Mouse (Mus musculus) adrenal gland, adult 2 months (tissue): ENCODE data around the gene Capn8. TPM values are rescaled to one million over a fixed set of nuclear protein-coding genes. Genes with fewer than 3 reads are reported as not detected.

Source experiments
- DNase-seq: peaks from one replicate; pipeline ENCODE4 v3.0.0; 2021
- polyA plus RNA-seq: library from polyadenylated mRNA; depleted of rRNA; stranded (reverse); fragments of >200 nt; gene quantifications from 2 replicates; pipeline ENCODE4 v1.2.3, GENCODE M21; 2012
- total RNA-seq, 2 experiments: library from RNA; stranded (reverse); gene quantifications; 2 replicates each; pipeline ENCODE4 v1.2.3; 2021

Gene Capn8
- total and polyA plus RNA-seq, 3 experiments: 0.17 to 0.38 TPM; not detected in 1

GRCm38 (mm10) chr1:182550761-182551160 is 14.0 kb upstream of the Capn8 start:
- no peak for DNase-seq

DNA sequence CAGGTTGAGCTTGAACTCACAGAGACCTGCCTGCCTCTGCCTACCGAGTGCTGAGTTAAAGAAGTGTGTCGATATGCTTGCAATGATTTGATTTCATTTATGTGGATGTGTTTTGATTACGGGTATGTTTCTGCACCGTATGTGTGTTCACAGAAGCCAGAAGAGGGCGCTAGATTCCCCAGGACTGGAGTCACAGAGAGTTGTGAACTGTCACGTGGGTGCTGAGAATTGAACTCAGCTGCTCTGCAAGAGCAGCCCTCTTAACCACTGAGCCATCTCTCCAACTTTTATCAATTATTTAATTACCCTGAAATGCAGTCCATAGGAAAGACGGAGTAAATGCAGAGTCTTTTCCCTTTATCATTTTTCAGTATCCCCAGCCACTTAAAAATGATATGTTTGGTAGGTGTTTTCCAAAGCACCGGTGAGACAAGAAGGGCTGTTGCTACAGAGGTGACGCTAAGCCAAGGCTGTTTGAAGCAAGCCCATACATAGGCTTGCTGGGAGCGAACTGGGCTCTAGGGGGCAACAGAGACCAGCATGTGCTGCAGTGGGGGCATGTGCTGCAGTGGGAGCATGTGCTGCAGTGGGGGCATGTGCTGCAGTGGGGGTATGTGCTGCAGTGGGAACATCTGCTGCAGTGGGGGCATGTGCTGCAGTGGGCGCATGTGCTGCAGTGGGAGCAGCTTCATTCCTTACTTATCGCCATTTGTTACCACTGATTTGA is 11.0 kb upstream of the Capn8 start:
- peak; percentile 59 for DNase-seq

DNA sequence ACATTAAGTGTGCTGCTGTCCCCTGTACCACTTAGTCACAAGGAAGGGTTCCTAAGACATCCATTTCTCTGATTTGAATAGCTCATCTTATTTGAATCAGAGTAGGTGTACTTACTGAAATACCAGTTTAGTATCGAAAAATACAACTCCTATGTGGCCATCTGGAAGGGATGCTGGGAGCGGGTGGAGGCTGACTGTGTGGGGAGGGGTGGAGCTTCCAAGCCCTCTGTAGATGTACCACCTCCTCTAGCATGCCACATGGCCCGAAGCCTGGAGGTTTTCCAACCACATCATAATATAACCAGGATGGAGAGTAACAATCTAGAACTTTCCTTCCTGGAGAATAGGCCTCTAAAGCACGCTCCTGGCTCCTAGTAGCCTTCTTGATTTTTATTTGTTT is 6.5 kb upstream of the Capn8 start:
- no peak for DNase-seq

DNA sequence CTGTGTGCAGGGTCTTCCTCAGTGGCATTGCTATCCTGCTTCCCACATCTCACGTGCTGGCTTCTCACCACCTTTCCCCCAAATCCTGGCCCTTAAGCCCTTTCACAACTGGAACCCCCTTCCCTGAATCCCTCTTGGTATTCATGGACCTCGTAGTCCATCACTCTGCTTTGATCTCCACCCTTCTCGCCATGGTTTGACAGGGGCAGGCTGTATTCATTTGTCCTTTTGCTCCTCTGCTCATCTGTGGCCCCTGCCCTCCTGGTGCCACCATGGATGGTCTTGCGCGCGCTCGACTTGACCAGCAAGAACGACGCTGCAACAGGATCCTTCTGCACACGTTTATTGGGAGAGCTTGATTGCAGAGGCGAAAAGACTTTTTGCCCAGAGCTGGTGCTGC is 5.3 kb upstream of the Capn8 start:
- no peak for DNase-seq

DNA sequence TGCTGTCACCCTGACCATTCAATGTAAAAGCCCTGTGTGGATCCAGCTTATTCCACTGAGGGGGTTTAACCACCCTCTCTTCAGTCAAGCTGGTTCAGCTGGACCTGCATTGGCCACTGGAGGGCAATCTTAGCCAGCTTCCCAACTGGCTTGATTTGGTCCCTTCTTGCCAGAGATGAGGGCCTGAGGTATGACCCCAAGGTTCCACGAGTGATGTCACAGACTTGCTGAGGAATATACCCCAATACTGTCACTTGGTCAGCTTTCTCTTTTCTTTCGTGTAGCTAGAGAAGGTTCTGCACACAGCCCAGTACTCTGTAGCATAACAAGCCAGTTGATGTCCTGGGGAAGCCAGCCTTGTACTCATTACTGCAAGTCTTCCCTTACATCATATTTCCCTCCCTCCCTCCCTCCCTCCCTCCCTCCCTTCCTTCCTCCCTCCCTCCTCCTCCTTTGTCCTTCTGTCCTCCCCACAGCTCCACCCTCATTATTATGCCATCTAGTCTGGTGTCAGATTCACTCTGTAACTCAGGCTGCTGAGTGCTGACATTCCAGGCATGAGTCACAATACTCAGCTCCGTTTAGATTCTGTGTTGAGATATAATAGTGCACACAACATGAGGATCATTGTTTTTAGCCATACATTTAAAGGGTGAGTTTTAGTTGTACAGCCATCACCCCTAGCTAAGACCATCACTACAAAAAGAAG is 4.3 kb upstream of the Capn8 start:
- peak; percentile 65 for DNase-seq

GRCm38 (mm10) chr1:182561945-182562514 is 2.8 kb upstream of the Capn8 start:
- DNase-seq: no peak

DNA sequence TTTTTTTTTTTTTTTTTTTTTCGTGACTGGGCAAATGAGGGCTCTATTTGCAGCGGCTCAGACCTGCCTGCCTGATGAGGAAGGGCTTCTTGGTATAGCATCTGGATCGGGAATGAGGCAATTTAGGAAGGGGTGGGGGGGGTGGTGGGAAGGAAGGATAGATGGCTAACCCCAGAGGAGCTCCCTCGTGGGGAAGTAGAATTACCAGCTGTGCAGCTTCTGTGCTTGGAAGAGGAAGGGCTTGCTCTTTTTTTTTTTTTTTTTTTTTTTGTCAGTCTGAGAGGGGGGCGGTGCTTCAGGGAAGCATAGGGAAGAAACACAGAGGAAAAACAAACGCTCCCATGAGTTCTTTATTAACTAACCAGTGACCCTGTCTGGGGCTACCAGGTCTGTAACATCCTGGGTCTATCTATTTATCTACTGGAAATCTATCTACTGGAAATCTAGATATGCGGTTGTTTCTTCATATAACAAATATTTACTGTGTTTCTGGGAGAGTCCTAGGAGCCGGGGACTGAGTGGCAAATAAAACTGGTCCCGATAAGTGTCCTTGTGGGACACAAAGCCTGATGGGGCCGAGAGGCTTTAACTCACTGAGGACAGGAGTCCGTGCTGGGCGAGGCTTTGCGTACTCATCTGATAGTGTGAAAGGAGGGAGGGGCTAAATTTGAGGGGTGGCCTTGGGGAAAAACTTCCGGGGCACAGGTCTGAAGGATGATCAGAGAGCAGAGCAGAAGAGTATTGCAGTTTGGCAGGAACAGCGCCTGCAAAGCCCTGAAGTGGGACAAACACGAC is 2.0 kb upstream of the Capn8 start:
- DNase-seq: no peak

GRCm38 (mm10) chr1:182565351-182565835 is 586 bp downstream of the Capn8 start:
- DNase-seq: peak; percentile 67

GRCm38 (mm10) chr1:182571148-182571547 is 6.3 kb downstream of the Capn8 start:
- DNase-seq: peak; percentile 49

DNA sequence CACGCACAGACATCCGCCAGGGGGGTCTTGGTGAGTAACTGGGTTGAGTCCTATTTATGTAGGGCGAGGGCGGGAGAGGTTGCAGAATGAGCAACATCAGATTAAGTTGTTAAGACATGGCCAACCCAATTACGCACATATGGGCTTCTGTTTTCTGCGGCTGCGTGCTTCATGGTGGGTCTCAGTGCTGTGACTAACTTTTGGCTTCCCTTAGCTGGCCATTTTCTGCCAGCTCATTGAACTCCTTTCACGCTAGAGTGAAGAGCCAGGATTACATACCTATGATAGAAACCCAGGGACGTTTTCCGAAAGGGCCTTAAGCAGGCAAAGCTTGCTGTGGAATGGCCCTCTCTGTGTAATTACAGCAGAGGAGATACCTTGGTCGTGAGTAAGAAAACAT is 7.2 kb downstream of the Capn8 start:
- no peak for DNase-seq

GRCm38 (mm10) chr1:182573856-182574665 is 9.3 kb downstream of the Capn8 start:
- no peak for DNase-seq

GRCm38 (mm10) chr1:182574666-182575049 is 9.9 kb downstream of the Capn8 start:
- DNase-seq: no peak

- DNase-seq: no peak
These were observed 19.4 kb downstream of the Capn8 start for GRCm38 (mm10) chr1:182584169-182584568.

DNA sequence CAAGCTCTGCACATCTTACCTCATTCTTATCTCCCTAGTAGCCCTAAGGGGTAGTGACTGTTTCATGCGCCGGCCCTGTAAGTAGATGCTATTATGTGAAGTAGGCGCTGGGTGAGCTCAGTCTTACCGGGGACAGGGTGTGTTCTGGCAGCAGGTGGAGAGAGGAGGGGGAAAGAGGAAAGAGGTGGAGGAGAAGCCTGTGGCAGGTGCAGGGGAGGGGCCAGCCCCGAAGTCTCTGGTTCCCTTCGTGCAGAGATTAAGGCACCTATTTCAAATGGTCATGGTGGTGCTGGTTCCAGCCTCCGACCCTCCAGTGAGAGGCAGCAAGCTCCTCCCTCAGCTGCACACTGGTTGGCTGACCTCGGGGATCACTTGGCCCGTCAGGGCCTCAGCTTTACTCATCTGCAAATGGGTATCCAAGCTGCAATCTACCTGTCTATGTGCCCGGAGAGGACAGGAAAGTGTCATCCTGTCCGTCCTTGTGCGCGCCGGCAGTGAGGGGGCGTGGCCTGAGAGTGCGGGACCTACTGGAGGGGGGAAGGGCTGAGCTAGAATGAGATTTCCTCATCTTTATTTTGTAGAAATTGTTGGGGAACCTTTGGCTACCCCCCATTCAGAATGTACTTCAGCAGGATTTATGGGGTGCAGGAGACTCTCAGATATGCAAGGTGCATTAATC is 20.5 kb downstream of the Capn8 start:
- DNase-seq: no peak

- no peak for DNase-seq
These were observed 22.9 kb downstream of the Capn8 start for GRCm38 (mm10) chr1:182587706-182588105.

DNA sequence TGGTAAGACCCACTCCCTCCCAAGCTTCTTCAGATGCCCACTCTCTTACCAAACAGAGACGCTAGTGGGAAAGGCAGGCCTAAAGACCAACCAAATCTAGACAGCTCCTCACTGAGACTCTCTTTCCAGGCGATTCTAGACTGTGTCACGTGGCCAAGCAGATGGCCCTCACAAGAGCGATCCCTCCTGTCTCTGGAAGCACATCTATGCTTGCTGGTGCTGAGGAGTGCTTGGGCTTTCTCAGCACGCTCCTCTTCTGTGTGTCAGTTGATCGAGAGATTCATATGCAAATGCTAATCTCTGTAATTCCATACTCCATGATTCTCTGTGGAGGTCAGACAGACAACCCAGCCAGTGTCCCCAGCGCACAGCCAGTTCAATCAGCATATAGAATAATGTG is 26.7 kb downstream of the Capn8 start:
- DNase-seq: no peak

GRCm38 (mm10) chr1:182592436-182592835 is 27.6 kb downstream of the Capn8 start:
- no peak for DNase-seq

DNA sequence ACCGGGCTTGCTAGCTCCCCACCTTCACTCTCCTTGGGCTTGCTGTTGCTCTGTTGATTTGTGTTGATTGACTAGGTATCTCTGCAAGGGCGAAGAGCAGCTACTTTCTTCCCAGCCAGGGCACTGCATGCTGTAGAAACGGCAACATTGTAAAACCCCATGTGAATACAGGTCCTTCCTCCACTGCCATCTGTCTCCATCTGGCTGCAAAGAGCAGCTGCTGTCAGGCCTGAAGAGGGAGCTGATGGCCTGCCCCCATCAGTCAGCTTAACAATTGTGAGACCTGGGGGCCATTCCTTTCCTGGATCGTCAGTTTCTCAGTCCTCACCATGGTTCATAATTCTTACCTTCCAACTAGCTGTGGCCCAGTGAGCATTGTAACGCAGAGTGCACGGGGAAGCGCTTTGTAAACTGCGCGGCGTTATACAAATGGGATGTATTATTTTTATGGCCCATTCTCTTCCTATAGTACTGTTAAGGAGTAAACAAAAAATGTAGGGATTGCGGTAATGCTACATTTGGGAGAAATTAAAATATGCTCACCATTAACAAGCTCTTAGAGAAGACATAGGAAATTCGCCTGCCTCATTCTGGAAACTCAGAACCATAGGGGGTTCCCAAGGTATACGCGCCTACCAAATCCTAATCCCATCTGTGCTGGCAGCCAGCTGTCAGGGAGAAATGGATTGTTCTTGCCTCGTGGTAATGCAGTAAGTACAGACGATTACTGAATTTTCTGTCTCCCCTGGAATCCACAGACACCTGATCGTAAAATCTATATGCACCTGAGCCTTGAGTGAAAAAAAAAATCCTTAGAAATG is 40.7 kb downstream of the Capn8 start:
- DNase-seq: no peak

DNA sequence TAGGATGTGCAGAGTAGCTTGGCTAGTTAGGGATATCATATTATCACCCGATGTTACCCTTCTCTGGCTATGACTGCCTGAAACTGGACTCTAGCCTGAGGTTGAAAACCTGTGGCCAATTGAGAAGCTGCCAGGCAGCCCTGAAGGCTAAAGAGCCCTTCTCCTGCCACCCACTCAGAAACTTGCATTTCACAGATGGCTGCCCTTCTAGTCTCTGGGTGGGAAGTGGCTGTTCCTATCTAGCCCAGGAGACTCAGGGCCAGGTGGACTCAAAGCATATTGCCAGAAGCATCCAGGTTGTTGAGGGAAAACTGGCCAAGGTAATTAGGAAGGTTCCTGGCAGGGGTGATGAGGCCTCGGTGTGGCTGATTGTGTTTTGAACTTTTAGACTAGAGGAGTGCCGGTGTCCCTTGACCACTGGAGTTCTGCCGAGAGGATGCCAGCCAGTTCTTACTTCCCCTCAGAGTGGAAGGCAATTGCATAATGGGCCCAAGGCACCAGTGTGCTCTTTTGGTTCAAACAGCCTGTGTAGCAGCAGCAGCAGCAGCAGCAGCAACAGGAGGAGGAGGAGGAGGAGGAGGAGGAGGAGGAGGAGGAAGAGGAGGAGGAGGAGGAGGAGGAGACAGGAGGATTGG is 45.0 kb downstream of the Capn8 start:
- DNase-seq: peak; percentile 5
